Mouse (Mus musculus) heart, adult 2 months (tissue): Measurements from ENCODE around the gene Tgfbr3. TPM values are rescaled to one million over a fixed set of nuclear protein-coding genes. Genes with fewer than 3 reads are reported as not detected.

ENCODE experiments used
- DNase-seq, 2 experiments: peaks; one replicate each; pipeline ENCODE4 v3.0.0; 2021
- H3K27ac ChIP-seq: fragments of 200-600 bp; 2 replicates; pipeline ENCODE4 v1.8.1; 2022
- H3K27me3 ChIP-seq: fragments of 200-500 bp; 2 replicates; pipeline ENCODE4 v1.6.1; 2012; ENCODE audit warnings: mild to moderate bottlenecking, low read length, inconsistent platforms, mixed read lengths; ENCODE audit not compliant: control insufficient read depth, insufficient read depth
- H3K36me3 ChIP-seq: fragments of 200-500 bp; 2 replicates; pipeline ENCODE4 v1.6.1; 2012; ENCODE audit warnings: low read length, inconsistent platforms; ENCODE audit not compliant: control insufficient read depth, insufficient read depth
- H3K4me1 ChIP-seq: fragments of 200-500 bp; 2 replicates; pipeline ENCODE4 v1.6.1; 2011; ENCODE audit warnings: low read length; ENCODE audit not compliant: control insufficient read depth, insufficient read depth
- H3K4me3 ChIP-seq: fragments of 200-600 bp; 2 replicates; pipeline ENCODE4 v1.8.1; 2022
- H3K79me2 ChIP-seq: fragments of 200-500 bp; replicated peaks from 2 replicates; pipeline ENCODE4 v1.6.1; 2012; ENCODE audit warnings: mild to moderate bottlenecking, inconsistent platforms, low read length, moderate library complexity, mixed read lengths; ENCODE audit not compliant: control insufficient read depth, insufficient read depth
- H3K9ac ChIP-seq: fragments of 200-500 bp; 2 replicates; pipeline ENCODE4 v1.6.1; 2012; ENCODE audit warnings: low read depth, mild to moderate bottlenecking, control low read depth, inconsistent platforms, low read length, mixed read lengths
- CTCF ChIP-seq: fragments of 200-600 bp; IDR thresholded peaks from 2 replicates; pipeline ENCODE4 v1.8.1; 2022; ENCODE audit warnings: antibody characterized with exemption, mild to moderate bottlenecking, moderate library complexity
- EP300 ChIP-seq: fragments of 200-500 bp; IDR thresholded peaks from 2 replicates; pipeline ENCODE4 v1.6.1; 2011; ENCODE audit warnings: low read depth, low read length, control low read depth; ENCODE audit not compliant: insufficient read depth
- POLR2A ChIP-seq: fragments of 200-500 bp; IDR thresholded peaks from 2 replicates; pipeline ENCODE4 v1.6.1; 2011; ENCODE audit warnings: mild to moderate bottlenecking, low read depth, low read length, control low read depth; ENCODE audit not compliant: insufficient read depth
- WGBS: fragments of 180-500 bp; shearing (Covaris S2); methylation state at CpG from one replicate; pipeline ENCODE4 v1.1.7; 2018; 5-methylcytosine and 5-hydroxymethylcytosine counted together
- intact Hi-C: fragments of 180-260 bp; cut with DNase I; formaldehyde crosslinking; loops from one replicate; pipeline ENCODE4 v1.15.1; 2025
- polyA plus RNA-seq: library from polyadenylated mRNA; depleted of rRNA; stranded (reverse); fragments of >200 nt; gene quantifications from 2 replicates; pipeline ENCODE4 v1.2.3, GENCODE M21; 2012
- total RNA-seq, 2 experiments: library from RNA; stranded (reverse); gene quantifications; 2 replicates each; pipeline ENCODE4 v1.2.3; 2021

The Tgfbr3 gene
- total and polyA plus RNA-seq, 3 experiments, result 27.2 to 47.6 (median 41.2) TPM

DNA sequence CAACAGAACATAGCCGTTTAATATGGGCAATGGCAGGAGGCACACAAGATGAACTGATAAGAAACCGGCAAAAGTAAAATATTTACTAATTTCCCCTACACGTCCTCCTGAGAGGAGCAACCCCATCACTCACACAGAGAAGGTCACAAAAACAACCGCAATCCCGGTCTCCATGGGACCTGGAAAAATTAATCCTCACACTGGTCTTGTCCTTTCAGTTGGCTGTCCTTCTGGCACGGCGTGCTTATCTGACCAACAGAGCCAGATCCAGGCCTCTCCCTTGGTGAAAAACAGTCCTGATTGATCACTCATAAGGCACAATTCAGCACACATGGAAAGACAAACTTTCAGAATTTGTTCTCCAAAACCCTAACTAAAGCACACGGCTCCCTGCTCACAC lies 157.2 kb downstream of the Tgfbr3 start:
- TF ChIP-seq POLR2A (no peak), CTCF (no peak), EP300 (no peak)
- Histone ChIP-seq H3K36me3 (peaks cover 32% of the 10 kb centered on the region), H3K4me3 (no peak overlapping the region), H3K27me3 (no peaks in the 10 kb centered on the region), H3K79me2 (no peaks in the 10 kb centered on the region), H3K9ac (no peak overlapping the region), H3K27ac (no peak overlapping the region), H3K4me1 (peaks cover 10% of the 10 kb centered on the region)
- no peak for DNase-seq
- WGBS, result 70% methylated on average over 8 of the region's 8 CpGs
- intact Hi-C loops, result no loop called here

DNA sequence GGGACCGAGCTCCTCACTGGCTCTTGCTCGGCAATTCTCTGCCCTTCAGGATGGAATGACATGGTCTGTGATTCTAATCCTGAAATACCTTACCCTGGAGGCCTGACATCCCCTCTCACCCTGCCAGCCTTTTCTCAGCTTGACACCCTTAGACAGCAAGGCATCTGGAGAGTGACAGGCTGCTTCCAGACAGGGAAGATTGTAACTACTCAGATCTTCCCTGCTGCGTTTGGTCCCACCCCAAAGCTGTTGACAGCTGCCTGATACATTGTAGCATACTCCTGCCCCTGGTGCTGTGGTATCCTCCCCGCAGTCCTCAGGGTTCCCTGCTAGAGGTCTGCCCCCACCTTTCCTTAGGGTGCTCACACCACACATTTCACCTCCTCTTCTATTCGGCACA lies 160.1 kb downstream of the Tgfbr3 start:
- Histone ChIP-seq H3K27me3 (no peaks in the 10 kb centered on the region), H3K4me1 (peaks cover 10% of the 10 kb centered on the region), H3K36me3 (peaks cover 29% of the 10 kb centered on the region), H3K9ac (no peak overlapping the region), H3K79me2 (no peaks in the 10 kb centered on the region), H3K27ac (peak overlapping the region; percentile 34), H3K4me3 (no peak overlapping the region)
- DNase-seq, result no peak
- intact Hi-C loops, result loop anchor here (5.0 kb wide), 1 partner anchor 38 kb away; no protein-coding TSS in a partner anchor
- TF ChIP-seq CTCF, result no peak
- 0 out of 2 replicates have a peak, but pooled peaks have one; percentile 27 for TF ChIP-seq EP300
- WGBS, result 64% methylated on average over 5 of the region's 5 CpGs

DNA sequence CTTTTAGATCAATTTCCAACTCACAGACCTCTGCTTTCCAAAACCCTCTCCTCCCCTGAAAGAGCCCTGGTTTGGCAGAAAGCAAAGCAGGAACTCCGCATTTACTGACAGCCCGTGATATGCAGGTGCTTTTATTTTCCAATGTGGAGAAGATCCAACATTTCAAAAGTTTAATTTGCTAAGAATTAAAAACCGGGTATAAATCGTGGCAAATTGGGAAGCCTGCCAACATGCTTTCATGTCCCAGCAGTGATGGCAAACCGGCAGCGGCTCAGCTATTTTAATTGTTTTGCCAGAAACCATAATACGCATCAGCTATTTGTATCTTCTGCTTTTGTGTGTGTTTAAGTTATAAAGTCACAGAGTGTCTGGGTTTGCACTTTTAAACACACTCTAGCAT lies 162.9 kb downstream of the Tgfbr3 start:
- no peaks in the 10 kb centered on the region for H3K27me3 ChIP-seq
- peaks cover 10% of the 10 kb centered on the region for H3K4me1 ChIP-seq
- no peaks in the 10 kb centered on the region; the same call in 1 of the 2 replicates for H3K79me2 ChIP-seq
- TF ChIP-seq CTCF (no peak), POLR2A (no peak), EP300 (no peak)
- WGBS, result 30% methylated on average over 7 of the region's 7 CpGs
- no peak overlapping the region for H3K9ac ChIP-seq
- intact Hi-C loops, result loop anchor here (5.0 kb wide), 1 partner anchor 41 kb away; no protein-coding TSS in a partner anchor
- H3K36me3 ChIP-seq, result peaks cover 33% of the 10 kb centered on the region
- no peak overlapping the region for H3K27ac ChIP-seq
- no peak overlapping the region for H3K4me3 ChIP-seq
- DNase-seq, result no peak

DNA sequence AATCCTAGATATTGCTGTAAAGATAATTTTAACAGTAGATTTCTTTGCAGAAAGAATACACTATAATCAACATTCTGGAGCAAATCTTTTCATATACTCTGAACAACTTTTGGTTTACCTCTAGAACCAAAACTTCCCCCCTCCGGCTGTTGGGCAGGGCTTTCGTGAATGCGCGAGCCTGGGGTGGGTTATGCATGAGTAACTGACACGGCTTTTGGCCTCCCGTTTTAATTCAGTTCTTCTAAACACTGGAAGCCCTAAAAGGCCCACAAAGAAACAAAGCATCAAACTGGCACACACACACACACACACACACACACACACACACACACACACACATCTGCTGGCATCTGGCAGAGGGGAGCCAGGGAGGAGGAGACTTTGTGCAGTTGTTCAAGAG lies 164.3 kb downstream of the Tgfbr3 start:
- H3K27me3 ChIP-seq, result no peaks in the 10 kb centered on the region
- intact Hi-C loops, result loop anchor here (5.0 kb wide), 1 partner anchor 42 kb away; no protein-coding TSS in a partner anchor
- TF ChIP-seq EP300 (no peak), CTCF (no peak), POLR2A (no peak)
- no peak for DNase-seq
- WGBS, result 83% methylated on average over 6 of the region's 6 CpGs
- H3K36me3 ChIP-seq, result peaks cover 30% of the 10 kb centered on the region
- H3K27ac ChIP-seq, result no peak overlapping the region
- no peak overlapping the region for H3K9ac ChIP-seq
- no peak overlapping the region for H3K4me3 ChIP-seq
- no peaks in the 10 kb centered on the region; the same call in 1 of the 2 replicates for H3K79me2 ChIP-seq
- H3K4me1 ChIP-seq, result peaks cover 16% of the 10 kb centered on the region

DNA sequence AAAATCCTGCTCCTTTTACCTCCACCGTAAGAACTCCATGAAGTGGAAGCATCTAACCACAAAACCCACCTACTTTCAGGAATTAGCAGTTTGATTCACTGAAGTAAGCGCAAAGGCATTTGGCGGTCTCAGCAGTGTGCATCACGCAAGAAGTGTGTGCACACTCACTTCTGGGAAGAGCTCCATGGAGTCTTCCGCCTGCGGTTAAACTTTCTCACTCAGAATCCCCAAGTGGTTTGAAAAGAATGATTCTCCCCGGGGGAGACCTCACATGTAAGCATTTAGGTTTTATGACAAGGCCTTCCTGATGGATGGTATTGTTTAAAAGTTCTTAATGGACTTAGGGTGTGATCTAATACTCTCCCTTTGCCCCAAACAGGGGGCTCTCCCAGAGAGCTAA lies 164.9 kb downstream of the Tgfbr3 start:
- no peaks in the 10 kb centered on the region for H3K27me3 ChIP-seq
- 75% methylated on average over 7 of the region's 7 CpGs for WGBS
- intact Hi-C loops, result loop anchor here (5.0 kb wide), 1 partner anchor 163 kb away; the partner anchor contains the start of gene Tgfbr3
- TF ChIP-seq POLR2A (no peak), EP300 (no peak), CTCF (no peak)
- H3K27ac ChIP-seq, result no peak overlapping the region
- peaks cover 18% of the 10 kb centered on the region for H3K4me1 ChIP-seq
- H3K4me3 ChIP-seq, result no peak overlapping the region
- H3K79me2 ChIP-seq, result no peaks in the 10 kb centered on the region; the same call in 1 of the 2 replicates
- peaks cover 24% of the 10 kb centered on the region for H3K36me3 ChIP-seq
- H3K9ac ChIP-seq, result no peak overlapping the region
- DNase-seq, result no peak

DNA sequence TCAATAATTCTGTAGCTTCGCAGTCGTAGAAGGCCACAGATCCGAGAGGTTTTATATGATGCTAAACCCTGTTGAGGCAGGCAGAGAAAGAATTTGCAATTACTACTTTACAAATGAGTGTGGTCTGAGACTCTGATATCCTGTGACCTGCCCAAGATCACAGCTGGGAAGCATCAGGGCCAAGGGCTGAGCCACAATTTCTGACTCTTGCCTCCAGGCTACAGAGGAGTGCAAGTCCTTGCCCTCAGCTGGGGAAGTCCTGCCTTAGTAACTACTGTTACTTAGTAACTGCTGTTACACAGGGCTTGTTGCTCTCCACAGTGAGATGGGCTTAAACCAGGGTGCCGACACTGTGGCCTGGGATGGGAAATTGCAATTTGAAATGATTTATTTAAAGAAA lies 166.8 kb downstream of the Tgfbr3 start:
- intact Hi-C loops, result loop anchor here (5.0 kb wide), 1 partner anchor 165 kb away; the partner anchor contains the start of gene Tgfbr3
- Histone ChIP-seq H3K36me3 (peaks cover 20% of the 10 kb centered on the region), H3K4me1 (peaks cover 13% of the 10 kb centered on the region), H3K27me3 (no peaks in the 10 kb centered on the region), H3K27ac (no peak overlapping the region), H3K79me2 (no peaks in the 10 kb centered on the region; the same call in 1 of the 2 replicates), H3K9ac (no peak overlapping the region), H3K4me3 (no peak overlapping the region)
- DNase-seq, result peak in 1 of 2 experiments; percentile 59
- 94% methylated on average over 4 of the region's 4 CpGs for WGBS
- no peak for TF ChIP-seq POLR2A
- TF ChIP-seq EP300, result no peak
- TF ChIP-seq CTCF, result no peak
